Mouse (Mus musculus) left cerebral cortex, adult 18-20 months (tissue): ENCODE data around the gene Unc5cl. TPM values are rescaled to one million over a fixed set of nuclear protein-coding genes. Genes with fewer than 3 reads are reported as not detected.

Experiments used
- DNase-seq, 2 experiments: peaks; one replicate each; pipeline ENCODE4 v3.0.0; 2021 to 2022; ENCODE audit warnings: low spot score in 2 of 2, mixed read lengths in 1 of 2
- total RNA-seq, 2 experiments: library from RNA; stranded (reverse); gene quantifications; 2 replicates each; pipeline ENCODE4 v1.2.3; 2021

The Unc5cl gene
- total RNA-seq, 2 experiments from 2014 or later, result 0.26 to 0.42 TPM

DNA sequence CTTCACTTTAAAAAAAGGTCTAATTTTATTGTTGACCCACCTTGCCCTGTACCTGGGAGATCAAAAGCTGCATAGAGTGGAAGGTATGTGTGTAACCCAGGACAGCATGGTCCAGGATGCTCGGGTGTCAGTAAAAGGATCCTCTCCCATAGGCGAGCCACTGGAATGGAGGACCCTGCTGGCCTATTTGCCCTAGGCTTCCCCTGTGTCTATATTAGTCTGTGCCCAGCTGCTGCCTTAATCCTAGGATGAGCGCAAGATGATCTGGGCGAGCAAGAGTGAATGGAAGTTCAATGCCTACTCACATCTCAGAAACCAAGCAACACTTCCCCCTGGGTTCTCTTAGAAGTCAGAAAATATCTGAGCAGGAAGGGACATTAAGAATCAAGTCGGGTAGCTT, 23.6 kb upstream of the Unc5cl start:
- no peak for DNase-seq

DNA sequence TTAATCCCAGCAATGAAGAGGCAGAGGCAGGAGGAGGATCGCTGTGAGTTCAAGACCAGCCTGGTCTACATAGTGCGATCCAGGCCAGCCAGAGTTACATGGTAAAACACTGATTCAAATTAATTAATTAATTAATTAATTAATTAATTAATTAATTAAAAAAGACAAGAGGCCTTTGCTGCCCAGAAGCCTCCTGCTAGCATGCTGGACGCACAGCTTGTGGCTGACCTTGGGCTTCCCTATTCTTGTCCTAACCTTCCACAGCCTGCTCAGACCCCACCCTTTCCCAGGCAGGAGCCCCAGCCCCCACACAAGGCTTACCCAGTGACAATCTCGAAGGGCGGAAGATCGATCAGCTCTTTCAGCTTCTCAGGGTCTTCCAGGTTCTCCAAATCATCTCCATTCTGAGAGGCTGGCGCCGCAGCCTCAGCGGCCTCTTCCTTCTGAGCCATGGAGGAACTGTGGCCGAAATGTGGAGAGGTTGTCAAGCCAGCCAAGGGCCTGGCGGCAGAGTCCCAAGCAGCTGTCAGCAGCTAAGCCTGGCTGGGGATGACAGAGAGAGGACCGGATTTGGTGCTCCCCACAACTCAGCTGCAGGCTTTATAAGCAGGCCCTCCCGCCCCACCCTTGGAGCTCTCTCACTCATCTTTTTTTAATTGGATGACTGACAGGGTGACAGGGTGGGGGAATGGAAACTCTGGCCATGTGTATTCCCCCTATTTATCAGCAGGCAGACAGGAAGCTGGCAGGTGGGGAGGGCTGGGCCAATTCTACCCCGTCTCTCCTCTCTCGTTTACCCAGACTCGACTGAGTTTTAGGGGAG, 22.3 kb upstream of the Unc5cl start, which contains the start of gene Apobec2:
Gene Apobec2, minus strand, starts transcription at position 773 of the 823 bp plus-strand sequence.
- no peak for DNase-seq

- no peak for DNase-seq
Observed at GRCm38 (mm10) chr17:48433006-48433655, 21.6 kb upstream of the Unc5cl start.

DNA sequence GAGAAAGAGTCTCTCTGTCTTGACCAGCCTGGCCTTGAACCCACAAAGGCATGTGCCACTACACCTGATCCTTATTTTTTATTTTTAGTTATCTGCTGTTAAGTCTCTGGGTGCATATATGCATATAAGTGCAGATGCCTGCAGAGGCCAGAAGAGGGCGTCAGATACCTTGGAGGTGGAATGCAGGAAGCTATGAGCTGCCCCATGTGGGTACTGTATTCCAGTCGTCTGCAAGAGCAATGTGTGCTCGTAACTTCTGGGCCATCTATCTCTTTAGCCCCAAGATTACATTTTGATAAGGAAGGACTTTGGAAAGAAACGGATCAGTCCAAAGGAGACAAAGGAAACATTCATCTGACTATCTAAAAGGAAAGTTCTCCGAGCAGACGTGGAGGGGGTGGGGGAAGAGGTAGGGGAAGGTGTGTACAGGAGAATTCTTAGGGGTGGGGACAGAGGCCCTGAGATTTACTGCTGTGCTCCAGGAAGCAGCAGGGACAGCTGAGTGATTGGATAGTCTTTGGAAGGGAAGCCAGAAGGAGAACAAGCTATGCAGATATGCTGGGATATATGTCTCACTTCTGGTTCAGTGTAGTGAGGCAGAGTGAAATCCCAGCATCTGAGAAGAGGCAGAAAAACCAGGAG, 20.9 kb upstream of the Unc5cl start:
- DNase-seq, result no peak

DNA sequence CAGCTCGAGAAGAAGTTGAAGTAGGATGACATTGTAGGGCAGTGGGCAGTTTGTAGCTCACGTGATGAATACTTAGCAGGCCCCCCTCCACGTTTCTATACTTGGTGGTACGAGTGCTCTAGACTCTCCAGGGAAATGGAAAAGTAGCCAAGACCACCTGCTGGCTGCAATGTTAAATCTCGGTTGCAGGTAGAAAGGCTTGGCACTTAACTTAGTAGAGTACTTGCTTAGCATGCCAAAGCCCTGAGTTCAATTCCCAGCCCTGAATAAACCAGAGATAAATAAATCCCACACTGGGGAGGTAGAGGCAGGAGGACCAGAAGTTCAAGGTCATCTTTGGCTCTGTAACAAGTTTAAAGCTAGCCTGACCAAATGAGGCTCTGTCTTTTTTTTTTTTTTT, 20.2 kb upstream of the Unc5cl start:
- DNase-seq, result no peak

DNA sequence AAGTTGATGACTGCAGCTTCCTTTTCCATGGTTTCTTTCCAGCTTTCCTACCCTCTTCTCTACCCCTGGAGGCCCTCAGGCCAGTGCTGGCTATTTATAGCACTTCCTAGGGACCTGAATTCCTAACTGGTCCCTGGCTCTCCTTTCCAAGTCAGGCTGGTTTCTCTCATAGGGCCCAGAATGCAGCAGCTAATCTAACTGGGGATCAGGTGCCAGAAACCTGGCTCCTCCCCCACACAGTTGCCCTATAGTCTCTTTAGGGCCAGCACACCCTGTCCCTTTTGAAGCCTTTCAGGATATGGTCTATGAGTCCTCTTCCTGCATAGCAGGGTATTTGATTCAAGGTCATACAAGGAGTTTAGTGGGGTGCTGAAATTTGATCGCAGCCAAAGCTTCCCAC, 18.2 kb upstream of the Unc5cl start:
- no peak for DNase-seq

GRCm38 (mm10) chr17:48437421-48437911, 17.2 kb upstream of the Unc5cl start:
- DNase-seq, result no peak

DNA sequence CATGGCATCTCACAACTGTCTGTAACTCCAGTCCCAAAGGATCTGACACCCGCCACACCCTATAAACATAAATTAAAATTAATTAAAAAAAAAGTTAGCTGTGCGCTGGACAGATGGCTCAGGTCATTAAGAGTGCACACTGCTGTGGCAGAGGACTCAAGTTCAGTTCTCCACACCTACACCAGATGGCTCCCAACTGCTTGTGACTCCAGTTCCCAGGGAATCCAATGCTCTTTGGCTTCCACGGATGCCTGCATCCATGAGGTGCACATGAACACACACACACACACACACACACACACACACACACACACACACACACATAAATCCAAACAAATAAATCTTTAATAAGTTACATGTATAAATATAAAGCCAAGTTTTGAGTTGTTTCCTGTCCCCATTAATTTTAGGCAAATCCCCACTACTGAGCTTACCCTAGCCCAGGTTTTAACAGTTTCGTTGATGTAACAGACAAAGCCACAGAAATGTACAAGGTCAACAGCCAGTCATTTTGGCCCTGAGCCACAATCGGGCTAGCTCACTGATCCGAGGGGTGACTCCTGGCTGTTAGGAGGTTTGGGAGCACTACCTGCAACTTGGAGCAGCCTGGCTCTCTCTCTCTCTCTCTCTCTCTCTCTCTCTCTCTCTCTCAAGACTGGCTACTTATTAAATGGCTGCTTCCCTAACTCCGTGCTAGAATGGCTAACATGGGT, 11.8 kb upstream of the Unc5cl start:
- no peak for DNase-seq

DNA sequence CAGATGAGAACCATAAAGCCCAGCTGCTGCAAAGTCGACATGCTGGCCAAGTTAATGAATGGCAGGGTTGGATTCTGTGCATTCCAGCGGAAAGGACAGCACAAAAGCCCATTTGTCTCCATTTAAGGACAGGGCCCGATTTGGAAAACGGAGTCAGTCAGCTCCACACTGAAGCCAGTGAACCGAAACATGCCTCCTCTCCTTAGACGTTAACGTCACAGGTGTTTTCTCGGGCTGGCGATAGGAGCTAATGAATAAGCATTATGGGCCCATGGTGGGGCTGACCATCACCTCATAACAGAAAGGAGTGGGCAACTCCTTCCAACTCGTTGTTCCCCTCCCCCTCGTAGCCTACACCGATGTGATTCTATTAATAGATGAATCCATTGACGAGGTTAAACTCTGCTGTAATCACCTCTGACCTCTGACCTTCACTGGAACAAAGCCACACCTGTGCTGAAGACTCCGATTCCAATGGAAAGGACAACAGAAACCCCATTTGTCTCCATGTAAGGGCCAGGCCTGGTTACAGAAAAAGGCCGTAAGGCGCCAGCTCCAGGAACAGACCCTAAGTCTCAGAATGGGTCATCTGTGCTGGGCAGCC, 11.1 kb upstream of the Unc5cl start:
- DNase-seq, result no peak

DNA sequence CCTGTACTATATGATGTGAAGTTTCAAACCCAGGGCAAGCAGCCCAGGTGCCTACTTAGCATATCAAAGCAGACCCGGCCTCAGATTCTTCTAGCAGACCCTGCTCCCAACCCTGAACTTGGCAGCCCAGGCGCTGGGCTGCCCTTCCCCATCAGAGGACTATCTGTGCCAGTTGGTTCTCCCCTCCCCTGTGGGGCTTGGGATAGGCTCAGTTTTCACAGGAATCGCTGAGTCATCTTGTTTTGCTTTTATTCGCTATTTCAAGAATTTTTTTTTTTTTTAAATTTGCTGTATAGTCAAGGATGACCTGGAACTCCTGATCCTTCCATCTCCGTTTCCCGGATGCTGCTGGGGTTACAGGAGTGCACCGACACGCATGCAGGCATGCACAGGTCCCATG, 7.0 kb upstream of the Unc5cl start:
- DNase-seq, result no peak

- no peak for DNase-seq
Observed at GRCm38 (mm10) chr17:48450666-48451352, 3.9 kb upstream of the Unc5cl start.

GRCm38 (mm10) chr17:48451353-48451675, 3.4 kb upstream of the Unc5cl start, which contains the start of gene Tspo2:
TSS of gene Tspo2 (minus strand) at chr17:48451522.
- no peak for DNase-seq

GRCm38 (mm10) chr17:48451753-48452444, 2.8 kb upstream of the Unc5cl start:
- no peak for DNase-seq

- no peak for DNase-seq
Observed at GRCm38 (mm10) chr17:48453489-48453888, 1.2 kb upstream of the Unc5cl start.

GRCm38 (mm10) chr17:48454190-48454589, 511 bp upstream of the Unc5cl start:
- no peak for DNase-seq

DNA sequence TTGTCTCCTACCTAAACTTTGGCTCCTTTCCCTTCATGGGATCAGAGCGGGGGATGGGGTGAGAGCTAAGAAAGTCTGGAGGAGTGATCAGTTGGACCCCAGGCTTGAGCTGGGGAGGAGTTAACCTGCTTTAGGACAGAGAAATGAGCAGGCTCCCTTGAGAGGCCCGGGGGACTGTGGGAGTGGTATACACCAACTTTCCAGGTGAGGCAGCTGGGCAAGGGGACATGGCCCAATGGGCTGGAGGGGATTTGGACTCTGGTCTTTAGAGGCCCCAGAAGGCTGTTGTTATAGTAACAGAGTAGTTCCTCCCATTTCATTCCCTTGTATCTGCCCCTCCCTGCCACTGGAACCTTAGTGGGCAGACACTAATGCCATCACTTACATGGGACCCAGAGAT, 1.3 kb downstream of the Unc5cl start:
- DNase-seq, result no peak

- DNase-seq, result no peak
Observed at GRCm38 (mm10) chr17:48457971-48458653, 3.4 kb downstream of the Unc5cl start.

GRCm38 (mm10) chr17:48462096-48462495, 7.4 kb downstream of the Unc5cl start:
- DNase-seq, result no peak

DNA sequence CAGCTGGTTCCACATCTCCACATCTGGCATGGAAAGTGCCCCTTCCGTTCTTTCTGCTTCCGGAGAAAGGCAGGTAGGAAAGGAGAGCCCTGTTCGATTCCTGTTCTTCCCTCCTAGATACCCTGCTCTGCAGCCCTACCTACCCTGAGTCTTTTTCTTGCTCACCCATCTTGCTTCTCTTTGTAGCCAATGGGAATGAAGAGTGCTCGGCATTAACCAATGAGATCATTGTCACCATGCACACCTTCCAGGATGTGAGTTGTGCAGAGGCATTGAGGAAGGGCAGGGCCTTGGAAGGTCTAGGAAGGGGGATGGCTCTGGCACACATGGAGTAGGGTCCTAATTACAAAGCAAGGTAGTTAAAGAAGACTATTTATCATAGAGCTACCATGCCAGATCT, 8.7 kb downstream of the Unc5cl start:
- DNase-seq, result no peak
